Mouse (Mus musculus) CH12.LX (cell line): ENCODE results near the gene Popdc2.

Experiments
- CTCF ChIP-seq, 2 experiments: IDR thresholded peaks in 1 of 2; conservative IDR thresholded peaks in 1 of 2; 2 replicates each; pipeline ENCODE4 v1.5.1; 2011 to 2012; ENCODE audit warnings: low read depth in 2 of 2, low read length in 2 of 2, improper control_type of control experiment in 1 of 2, inconsistent platforms in 1 of 2, mild to moderate bottlenecking in 1 of 2, moderate library complexity in 1 of 2
- ELF1 ChIP-seq: IDR thresholded peaks from 2 replicates; pipeline ENCODE4 v1.6.1; 2014; ENCODE audit warnings: low read depth, mild to moderate bottlenecking, inconsistent platforms, low read length, improper control_type of control experiment
- MAFK ChIP-seq: IDR thresholded peaks from 2 replicates; pipeline ENCODE4 v1.6.1; 2011; ENCODE audit warnings: low read length, improper control_type of control experiment; ENCODE audit not compliant: insufficient replicate concordance
- NELFE ChIP-seq: IDR thresholded peaks from 2 replicates; pipeline ENCODE4 v1.6.1; 2011; ENCODE audit warnings: low read depth, low read length, improper control_type of control experiment
- NRF1 ChIP-seq: IDR thresholded peaks from 2 replicates; pipeline ENCODE4 v1.6.1; 2014; ENCODE audit warnings: low read depth, mild to moderate bottlenecking, inconsistent platforms, low read length, improper control_type of control experiment, moderate library complexity

GRCm38 (mm10) chr16:38352031-38352430, 10.0 kb upstream of the Popdc2 start:
- no peak for TF ChIP-seq CTCF (conservative IDR thresholded peaks at IDR 0.05 in 1 of 2, IDR thresholded peaks at IDR 0.05 in 1 of 2; ENCODE audit: low read depth in 2 of 2, low read length in 2 of 2)
- no peak for TF ChIP-seq NRF1
- TF ChIP-seq NELFE, result no peak
- TF ChIP-seq ELF1, result no peak
- TF ChIP-seq MAFK, result no peak
